Mouse (Mus musculus) large intestine, adult 2 months (tissue): ENCODE measurements around the gene Uimc1. TPM values are rescaled to one million over a fixed set of nuclear protein-coding genes. Genes with fewer than 3 reads are reported as not detected.

Source experiments
- DNase-seq: peaks from one replicate; pipeline ENCODE4 v3.0.0-alpha.2; 2012; ENCODE audit warnings: low read depth, low spot score
- WGBS: fragments of 180-500 bp; shearing (Covaris S2); methylation state at CpG from one replicate; pipeline ENCODE4 v1.1.7; 2018; 5-methylcytosine and 5-hydroxymethylcytosine counted together
- polyA plus RNA-seq: library from polyadenylated mRNA; depleted of rRNA; stranded (reverse); fragments of >200 nt; gene quantifications from 2 replicates; pipeline ENCODE4 v1.2.3, GENCODE M21; 2012; rRNA removed

The Uimc1 gene
- polyA plus RNA-seq, 1 experiment, result 5.4 TPM

DNA sequence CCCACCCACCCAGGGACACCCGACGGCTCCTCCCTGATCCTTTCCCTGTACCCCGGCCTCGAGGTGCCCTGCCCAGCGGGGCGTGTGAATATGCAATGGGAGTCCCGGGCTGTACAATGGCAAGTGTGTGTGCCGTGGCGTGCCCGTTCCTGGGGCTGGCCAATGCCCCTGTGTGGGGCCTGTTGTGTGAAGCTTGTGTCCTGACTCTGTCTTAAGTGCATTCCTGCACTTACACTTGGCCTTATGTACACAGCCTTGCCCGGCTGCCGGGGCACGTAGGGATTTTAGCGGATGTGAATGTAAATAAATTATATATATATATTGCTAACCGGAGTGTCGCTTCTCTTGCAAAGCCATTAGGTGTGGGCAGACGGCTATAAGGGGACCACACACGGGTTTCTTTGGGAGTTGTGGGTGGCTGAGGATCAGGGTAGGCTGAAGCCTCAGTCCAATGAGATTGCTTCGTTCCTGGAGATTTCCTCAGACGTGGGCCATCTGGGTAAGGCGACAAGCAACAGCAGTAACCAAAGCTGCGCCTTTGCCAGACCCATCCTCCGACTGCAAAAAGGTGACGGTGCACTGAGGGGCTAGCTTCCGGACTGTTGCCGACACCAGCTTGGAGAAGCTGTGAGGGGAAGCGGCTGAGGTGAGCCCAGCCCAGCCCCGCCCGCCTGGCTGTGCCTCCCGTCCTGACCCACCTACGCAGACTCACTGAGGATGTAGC lies 94.2 kb downstream of the Uimc1 start:
- WGBS, result 38% methylated on average over 31 of the region's 31 CpGs
- no peak for DNase-seq

- WGBS, result 29% methylated on average over 11 of the region's 11 CpGs
- no peak for DNase-seq
These were observed 95.5 kb downstream of the Uimc1 start for GRCm38 (mm10) chr13:55004646-55005045.

DNA sequence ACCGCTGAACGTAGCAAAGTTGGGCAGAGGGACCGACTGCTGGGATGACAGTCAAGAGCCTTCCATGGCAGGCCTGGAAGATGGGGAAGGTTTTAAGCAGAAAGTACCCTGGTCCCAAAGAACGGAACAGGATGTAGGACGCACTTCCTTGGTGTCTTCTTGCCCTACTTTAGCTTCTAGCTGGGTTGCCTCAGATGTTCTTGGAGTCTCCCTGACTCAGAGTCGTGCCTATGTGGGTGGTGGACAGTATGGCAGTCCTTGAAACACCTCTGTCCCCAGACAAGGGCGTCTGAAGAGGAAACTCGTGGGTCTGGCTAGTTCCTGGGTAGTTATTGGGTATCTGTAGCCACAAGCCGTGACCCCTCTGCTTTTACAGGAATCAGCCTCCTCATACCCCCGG lies 98.0 kb downstream of the Uimc1 start:
- 74% methylated on average over 10 of the region's 10 CpGs for WGBS
- no peak for DNase-seq

GRCm38 (mm10) chr13:55000433-55000832 lies 99.7 kb downstream of the Uimc1 start:
- DNase-seq, result no peak
- WGBS, result 79% methylated on average over 10 of the region's 10 CpGs

DNA sequence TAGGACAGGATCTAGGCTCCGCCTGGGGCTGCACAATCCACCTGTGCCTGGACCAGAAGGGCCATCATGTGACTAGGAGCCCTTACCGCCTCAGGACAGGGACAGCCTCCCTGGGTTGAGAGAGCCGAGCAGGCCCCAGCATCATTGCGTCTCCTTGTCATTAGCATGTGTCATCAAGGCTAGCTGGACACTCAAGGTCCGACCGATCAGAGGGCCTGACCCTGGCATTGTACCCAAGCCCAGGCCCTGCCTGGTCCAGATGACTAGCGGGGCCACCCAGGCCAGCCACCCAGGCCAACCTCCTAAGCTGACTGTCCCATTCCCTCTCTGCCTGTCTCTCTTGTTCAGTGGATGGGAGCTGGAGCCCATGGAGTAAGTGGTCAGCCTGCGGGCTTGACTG lies 102.5 kb downstream of the Uimc1 start:
- DNase-seq, result no peak
- 87% methylated on average over 8 of the region's 8 CpGs for WGBS

DNA sequence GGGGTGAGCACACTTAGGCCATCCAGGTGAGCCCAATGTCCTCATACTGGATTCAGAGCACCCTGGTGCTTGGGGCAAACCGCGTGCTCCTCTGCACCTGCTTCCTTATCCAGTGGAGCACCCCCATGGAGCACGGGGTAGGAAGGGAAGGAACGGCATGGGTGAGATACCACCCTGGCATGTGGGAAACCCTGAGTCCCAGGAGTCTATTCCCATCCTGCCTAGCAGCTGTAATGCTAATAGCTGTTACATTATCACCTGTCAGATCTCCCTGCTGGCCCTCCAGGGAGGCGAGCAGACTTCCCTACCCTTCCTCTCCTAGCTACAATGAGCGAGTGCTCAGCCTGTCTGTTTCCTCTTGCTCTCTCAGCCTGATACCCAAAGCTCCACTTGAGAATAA lies 104.9 kb downstream of the Uimc1 start:
- WGBS, result 66% methylated on average over 6 of the region's 6 CpGs
- DNase-seq, result no peak

GRCm38 (mm10) chr13:54994576-54994975 lies 105.5 kb downstream of the Uimc1 start:
- DNase-seq, result no peak
- WGBS, result 31% methylated on average over 4 of the region's 4 CpGs

DNA sequence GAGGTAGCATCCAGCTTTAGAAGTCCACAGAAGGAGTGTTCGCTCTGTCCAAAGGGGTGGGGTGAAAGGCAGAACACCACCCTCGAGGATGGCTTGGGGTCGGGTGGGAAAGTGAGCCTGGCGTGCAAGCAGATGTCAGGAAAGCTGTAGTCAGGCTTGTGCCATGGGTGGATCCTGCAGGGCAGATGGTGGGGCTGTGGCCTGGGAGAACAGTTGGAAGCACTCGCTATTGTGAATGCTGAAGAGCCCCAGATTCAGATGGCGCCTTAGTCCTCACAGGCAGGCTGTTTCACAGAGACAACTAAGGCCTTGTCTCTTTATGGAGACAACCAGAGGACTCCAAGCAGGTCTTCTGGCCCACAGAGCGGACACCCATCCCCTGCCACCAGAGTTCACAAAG lies 107.9 kb downstream of the Uimc1 start:
- DNase-seq, result no peak
- WGBS, result 77% methylated on average over 7 of the region's 7 CpGs

DNA sequence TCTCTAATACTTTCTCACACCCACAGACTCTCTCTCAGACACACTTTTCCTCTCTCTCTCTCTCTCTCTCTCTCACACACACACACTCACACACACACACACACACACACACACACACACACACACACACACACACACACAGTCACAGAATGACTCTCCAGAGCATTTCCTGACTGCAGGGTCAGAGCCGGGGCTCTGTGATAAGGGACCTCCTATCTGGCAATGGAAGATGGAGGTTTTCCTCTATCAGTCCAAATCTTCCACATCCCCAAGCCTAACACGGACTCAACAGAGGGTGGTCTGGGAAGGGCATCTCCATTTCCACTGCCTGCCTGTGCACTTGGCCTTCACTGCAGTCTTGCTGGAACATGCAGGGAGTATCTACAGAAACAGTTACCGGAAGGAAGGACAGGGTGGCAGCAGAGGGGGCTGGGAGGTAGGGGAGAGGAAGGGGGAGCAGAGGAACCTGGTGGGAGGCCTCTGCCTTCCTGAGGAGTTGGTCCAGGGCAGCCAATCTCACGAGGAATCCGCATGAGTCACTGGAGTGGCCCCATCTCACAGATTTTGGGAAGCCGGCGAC lies 111.8 kb downstream of the Uimc1 start:
- no peak for DNase-seq
- WGBS, result 54% methylated on average over 7 of the region's 7 CpGs

GRCm38 (mm10) chr13:54987405-54987804 lies 112.7 kb downstream of the Uimc1 start:
- WGBS, result 81% methylated on average over 9 of the region's 9 CpGs
- no peak for DNase-seq

DNA sequence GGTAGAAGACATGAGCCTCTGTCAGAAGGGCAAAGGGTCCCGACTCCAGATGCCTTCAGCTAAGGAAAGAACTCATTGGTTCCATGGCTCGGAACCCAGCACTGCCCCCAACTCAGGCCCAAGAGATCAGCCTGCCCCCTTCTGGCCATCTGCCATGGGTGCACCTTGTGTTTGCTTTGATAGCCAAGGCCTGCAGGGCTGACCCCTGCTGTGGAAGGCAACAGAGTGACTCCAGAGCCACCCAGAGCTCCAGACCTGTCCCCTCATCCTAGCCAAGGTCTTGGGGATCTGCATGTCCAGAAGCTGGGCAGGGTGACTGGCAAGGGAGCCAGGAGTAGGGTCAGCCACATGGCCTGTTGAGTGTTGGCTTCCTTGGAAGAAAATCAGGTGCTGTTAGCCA lies 116.5 kb downstream of the Uimc1 start:
- WGBS, result 69% methylated on average over 2 of the region's 2 CpGs
- DNase-seq, result no peak

- WGBS, result 72% methylated on average over 8 of the region's 8 CpGs
- no peak for DNase-seq
These were observed 117.1 kb downstream of the Uimc1 start for GRCm38 (mm10) chr13:54983001-54983400.

GRCm38 (mm10) chr13:54980957-54981356 lies 119.1 kb downstream of the Uimc1 start:
- WGBS, result 63% methylated on average over 12 of the region's 12 CpGs
- no peak for DNase-seq

DNA sequence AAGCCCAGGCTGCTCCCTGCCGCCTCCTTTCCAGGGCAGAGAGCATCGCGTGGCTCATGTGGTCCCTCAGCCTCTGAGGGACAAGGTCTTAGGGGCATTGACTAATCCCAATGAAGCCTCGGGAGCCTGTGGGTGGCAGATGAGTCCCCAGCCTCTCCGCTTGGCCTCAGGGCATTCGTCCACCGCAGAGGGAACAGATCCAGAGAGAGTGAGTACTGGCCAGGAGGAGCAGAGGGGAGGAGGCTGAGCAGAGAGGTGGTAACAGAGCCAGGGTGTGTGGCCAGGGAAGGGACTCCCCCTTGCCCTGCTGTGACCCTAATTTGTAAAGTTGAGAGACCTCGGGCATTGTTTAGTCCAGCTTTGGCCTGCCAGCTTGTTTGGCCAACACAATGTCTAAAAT lies 121.3 kb downstream of the Uimc1 start:
- no peak for DNase-seq

More for the DNA sequence above, 121.3 kb downstream of the Uimc1 start:
- WGBS, result 53% methylated on average over 8 of the region's 8 CpGs

Other genes starting within 250 kb of the Uimc1 start
- 2.7 and 4.1 TPM in 2 replicates for gene Unc5a, start 150.9 kb downstream of the Uimc1 start, polyA plus RNA-seq
- gene Hk3, start 78.9 kb downstream of the Uimc1 start, polyA plus RNA-seq, result 1.8 and 2.6 TPM in 2 replicates
- gene Zfp346, start 5.0 kb upstream of the Uimc1 start, polyA plus RNA-seq, result 8.3 and 9.1 TPM in 2 replicates
- not detected in 2 replicates for gene Gm17617, start 33.2 kb upstream of the Uimc1 start, polyA plus RNA-seq
- gene Fgfr4, start 52.3 kb upstream of the Uimc1 start, polyA plus RNA-seq, result 5.0 and 7.0 TPM in 2 replicates
- 11.7 and 21.0 TPM in 2 replicates for gene Nsd1, start 109.5 kb upstream of the Uimc1 start, polyA plus RNA-seq
- 778 and 779 TPM in 2 replicates for gene Prelid1, start 220.2 kb upstream of the Uimc1 start, polyA plus RNA-seq
- 85.0 and 92.2 TPM in 2 replicates for gene Rab24, start 221.6 kb upstream of the Uimc1 start, polyA plus RNA-seq
- gene Mxd3, start 229.5 kb upstream of the Uimc1 start, polyA plus RNA-seq, result 10.0 and 11.4 TPM in 2 replicates